Mouse (Mus musculus) cerebellum, postnatal 36 days (tissue): ENCODE results near the gene Pnma1.

Experiments
- DNase-seq, 2 experiments: peaks; one replicate each; pipeline ENCODE4 v3.0.0; 2021 to 2022; ENCODE audit warnings: mixed read lengths in 2 of 2

Gene Pnma1

GRCm38 (mm10) chr12:84178052-84178451 is 29.8 kb upstream of the Pnma1 start:
- DNase-seq = no peak

GRCm38 (mm10) chr12:84176886-84177765 is 28.8 kb upstream of the Pnma1 start:
- DNase-seq = no peak

DNA sequence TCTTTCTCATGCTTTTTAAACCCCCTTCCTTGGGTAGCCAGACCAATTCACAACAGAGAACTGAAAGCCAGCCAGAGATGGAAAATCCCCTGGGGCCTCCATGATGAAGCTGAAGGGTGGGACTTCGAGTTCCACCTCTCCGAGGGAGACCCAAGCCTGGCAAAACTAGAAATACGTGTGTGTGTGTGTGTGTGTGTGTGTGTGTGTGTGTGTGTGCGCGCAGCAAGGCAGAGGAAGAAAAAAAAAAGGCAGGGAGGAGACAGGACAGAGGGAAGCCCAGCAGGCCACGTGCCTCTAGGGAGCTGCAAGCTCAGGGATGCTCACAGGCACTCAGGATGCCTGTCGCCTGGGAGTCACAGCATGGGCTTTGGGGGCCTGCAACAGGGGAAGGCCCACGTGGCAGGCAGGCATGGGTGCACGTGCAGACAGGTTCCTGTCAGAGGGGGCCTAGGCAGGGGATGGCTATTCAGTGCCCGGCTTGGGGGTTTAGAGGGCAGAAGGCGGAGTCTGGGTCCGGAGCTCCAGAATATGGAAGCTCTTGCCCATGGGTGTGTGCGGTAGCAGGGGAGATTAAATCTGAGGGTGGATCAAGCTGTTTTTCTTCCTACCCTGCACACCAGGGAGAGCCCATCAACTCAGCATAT is 28.0 kb upstream of the Pnma1 start:
- no peak for DNase-seq

DNA sequence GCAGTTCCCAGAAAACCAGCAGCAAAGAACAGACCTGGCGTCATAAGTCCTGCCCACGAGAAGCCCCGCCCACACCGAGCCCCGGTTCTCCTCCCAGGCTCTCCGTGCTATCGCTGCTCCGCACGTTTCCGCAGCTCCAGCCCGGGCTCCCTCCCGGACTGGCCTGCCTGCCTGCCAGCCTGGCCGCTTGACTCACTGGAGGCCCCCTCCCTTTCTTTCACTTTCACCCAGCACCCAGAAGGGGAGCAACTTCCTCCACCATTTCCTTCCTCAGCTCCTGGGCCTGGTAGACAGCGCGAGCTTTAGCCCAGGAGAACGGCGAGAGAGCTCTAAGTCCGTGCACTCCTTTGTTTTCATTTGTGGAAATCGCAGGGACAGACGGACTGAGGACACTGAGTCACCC is 27.4 kb upstream of the Pnma1 start:
- DNase-seq = peak; percentile 78 to 83

GRCm38 (mm10) chr12:84174871-84175270 is 26.6 kb upstream of the Pnma1 start:
- DNase-seq = no peak

DNA sequence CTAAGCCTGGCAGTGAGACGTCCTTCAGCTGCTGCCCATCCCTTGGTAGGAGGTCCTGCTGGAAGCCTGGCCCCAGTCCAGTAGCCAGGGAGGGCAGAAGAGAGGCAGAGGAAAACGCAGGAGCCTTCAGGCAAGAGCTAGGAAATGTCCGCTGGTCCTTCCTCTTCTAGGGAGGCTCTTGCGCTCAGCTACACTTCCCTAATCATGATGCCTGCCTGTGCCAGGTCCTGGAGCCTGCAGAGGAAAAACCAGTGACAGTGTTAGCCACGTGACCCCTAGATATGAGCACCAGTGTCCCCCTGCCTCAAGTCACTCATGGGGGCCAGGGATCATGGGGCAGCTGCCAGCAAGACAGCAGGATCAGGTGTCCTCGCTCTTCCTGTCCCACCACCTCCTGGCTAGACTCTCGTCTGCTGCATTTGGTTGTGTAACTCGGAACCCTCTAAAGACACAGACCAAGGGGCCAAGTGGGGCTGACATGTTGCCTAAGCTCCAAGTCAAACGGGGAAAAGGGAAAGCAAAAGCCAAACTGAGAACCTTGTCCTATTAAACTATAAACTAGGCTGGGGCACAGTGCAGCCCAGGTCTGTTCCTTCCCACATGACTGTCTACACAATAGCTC is 26.0 kb upstream of the Pnma1 start:
- peak in 1 of 2 experiments; percentile 48 for DNase-seq

- no peak for DNase-seq
These were observed 25.1 kb upstream of the Pnma1 start for GRCm38 (mm10) chr12:84173309-84173915.

DNA sequence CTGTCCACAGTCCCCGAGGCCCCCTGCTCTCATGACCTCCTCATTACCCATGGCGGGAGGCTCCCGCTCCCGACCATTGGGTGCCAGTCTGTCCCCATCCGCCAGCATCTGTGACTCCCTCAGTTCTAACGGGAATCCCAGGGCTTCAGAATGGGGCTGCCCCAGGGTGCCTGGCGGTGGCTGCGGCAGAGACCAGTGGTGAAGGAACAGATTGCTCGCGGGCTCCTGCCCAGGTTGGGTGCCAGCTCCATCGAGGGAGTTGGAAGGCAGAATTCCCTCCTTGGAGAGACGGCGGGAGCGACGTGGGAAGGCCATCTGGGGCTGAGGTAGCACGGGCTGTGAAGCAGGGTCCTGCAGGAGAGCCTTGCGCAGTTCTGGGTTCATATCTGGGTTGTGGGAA is 24.6 kb upstream of the Pnma1 start:
- DNase-seq = peak; percentile 51 to 61

GRCm38 (mm10) chr12:84172216-84172615 is 23.9 kb upstream of the Pnma1 start:
- DNase-seq = no peak

- no peak for DNase-seq
These were observed 22.3 kb upstream of the Pnma1 start for GRCm38 (mm10) chr12:84170610-84171009.

- DNase-seq = no peak
These were observed 17.5 kb upstream of the Pnma1 start for GRCm38 (mm10) chr12:84165631-84166373.

- no peak for DNase-seq
These were observed 15.4 kb upstream of the Pnma1 start for GRCm38 (mm10) chr12:84163586-84164110.

- no peak for DNase-seq
These were observed 14.8 kb upstream of the Pnma1 start for GRCm38 (mm10) chr12:84163133-84163532.

DNA sequence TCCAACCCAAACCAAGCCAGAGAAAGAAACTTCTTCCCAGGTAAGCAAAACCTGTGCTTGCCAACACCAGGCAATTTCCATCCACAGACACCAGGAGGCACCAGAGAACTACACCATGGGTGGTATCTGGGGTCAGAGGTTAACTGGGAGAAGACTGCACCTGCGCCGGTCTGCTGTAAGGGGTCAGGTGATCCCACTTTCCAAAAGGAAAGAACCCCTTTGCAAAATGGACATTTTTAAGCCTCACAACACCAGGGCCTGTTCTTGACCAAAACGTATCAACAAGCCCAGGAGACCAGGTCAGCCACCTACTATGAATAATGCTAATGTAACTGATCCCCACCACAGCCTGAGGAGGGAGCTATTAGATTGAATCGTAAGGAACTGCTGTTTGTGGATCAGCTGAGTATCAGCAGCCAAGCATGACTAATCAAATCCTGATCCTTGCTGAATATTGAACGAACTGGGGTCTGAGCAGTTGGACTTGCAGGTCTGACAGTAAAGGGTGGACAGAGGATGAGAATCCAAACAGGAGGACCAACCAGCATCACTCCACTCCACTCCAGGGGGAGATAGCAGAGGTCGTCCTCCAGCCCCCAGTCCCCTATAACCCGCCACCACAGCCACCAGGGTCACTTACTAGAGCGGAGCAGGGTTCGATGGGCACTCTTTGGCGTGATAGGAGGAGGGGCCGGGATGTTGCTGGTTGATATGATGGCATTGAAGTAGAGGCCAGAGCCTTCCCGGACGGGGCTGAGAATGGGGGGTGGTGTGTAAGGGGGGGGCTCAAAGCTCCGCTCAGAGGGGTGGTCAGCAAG is 13.5 kb upstream of the Pnma1 start:
- DNase-seq = no peak

DNA sequence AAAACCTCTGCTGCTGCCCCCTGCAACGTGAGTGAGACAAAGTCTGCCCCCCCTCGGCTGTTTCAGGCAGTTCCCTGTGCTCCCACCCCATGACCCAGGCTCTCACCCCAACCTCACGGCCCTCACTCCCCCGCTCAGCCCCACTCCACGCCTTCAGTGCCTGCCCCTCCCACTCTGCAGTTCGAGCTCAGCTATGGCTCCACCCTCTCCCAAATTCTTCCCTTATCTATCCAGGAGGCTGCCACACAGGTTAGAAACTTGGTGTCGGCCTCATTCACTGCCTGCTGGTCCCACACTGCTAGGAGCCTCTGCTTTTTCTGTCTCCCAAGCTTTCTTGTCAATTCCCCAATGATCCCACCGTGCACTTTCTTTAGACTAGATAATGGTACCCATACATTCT is 12.8 kb upstream of the Pnma1 start:
- no peak for DNase-seq

DNA sequence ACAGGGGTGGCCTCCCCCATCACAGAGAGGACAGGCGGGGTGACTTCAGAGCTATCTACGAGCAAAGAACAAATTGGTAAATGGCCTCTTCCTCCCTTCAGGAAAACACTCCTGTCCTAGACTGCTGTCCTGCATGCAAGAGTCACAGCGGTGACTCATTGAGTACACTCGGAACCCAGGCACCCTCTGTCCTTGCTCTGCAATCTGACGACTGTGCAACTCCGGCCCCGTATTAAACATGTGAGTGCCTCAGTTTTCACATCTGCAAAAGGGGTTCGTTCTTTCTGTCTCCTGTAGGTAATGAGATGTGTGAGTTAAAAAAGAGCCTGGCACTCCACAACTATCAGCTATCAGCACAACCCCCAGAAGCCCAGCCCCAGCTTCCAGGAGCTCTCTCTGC is 12.2 kb upstream of the Pnma1 start:
- DNase-seq = no peak

DNA sequence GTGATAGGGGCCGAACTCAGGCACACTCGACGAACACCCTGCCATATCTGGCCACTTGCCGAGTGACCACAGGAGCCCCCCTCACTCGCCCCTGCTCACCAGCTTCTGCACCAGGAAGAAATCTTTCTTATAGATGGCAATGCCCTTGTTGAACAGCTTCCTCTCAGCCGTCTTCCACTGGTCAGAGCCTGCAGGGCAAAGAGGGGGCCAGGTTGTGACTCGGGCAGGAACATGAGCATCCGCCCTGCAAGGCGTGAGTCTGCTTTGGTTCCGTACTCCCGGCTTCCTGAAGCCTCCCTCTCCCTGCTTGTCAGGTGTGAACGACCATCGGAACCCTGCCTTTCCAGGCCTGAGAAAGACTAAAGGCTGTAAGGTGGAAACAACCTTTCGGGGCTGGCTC is 9.9 kb upstream of the Pnma1 start:
- DNase-seq = no peak

- no peak for DNase-seq
These were observed 7.9 kb upstream of the Pnma1 start for GRCm38 (mm10) chr12:84156210-84156609.

DNA sequence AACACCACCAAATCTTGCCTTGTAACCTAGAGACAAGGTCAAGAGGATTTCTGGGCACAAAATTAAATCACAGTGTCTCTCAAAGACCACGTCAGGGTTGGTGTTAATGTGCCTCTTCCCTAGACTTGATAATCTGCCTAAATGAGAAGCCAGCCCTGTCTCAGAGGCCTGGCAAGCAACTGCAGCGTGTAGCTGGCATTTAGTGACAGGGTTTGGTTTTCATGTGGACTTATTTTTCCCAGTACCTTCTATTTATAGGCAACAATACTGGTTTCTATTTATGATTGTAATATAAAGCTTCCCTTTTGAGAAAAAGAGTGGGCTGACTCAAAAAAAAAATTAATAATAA is 7.2 kb upstream of the Pnma1 start:
- peak in 1 of 2 experiments; percentile 51 for DNase-seq

GRCm38 (mm10) chr12:84154786-84155522 is 6.7 kb upstream of the Pnma1 start:
- DNase-seq = peak; percentile 90 to 92

GRCm38 (mm10) chr12:84153414-84153813 is 5.1 kb upstream of the Pnma1 start:
- no peak for DNase-seq
